In genomic region chr1:171502388-171503249, GRCm38 (mm10) we compare ENCODE assay signal across 8 mouse cellular contexts. TPM values are rescaled to one million over a fixed set of nuclear protein-coding genes. Genes with fewer than 3 reads are reported as not detected.
DNase-seq lines count a peak whose midpoint lies in the region; ATAC-seq and TF ChIP-seq lines count a peak whose summit lies in the region.

No protein-coding gene starts in this region.

- peak overlapping the region; percentile 62 for H3K4me3 ChIP-seq in left cerebral cortex, adult 2 months
- peak overlapping the region; percentile 57 for H3K4me3 ChIP-seq in embryonic facial prominence, embryonic 13.5 days
- peak overlapping the region; percentile 83 for H3K4me3 ChIP-seq in heart, embryonic 16.5 days (ENCODE audit: low read length)
- no peak overlapping the region; the same call in 1 of the 2 replicates for H3K4me3 ChIP-seq in macrophage (ENCODE audit: inconsistent target)

- TF ChIP-seq CTCF in left cerebral cortex, adult 2 months (IDR thresholded peaks at IDR 0.05), result peak; percentile 36

- H3K9ac ChIP-seq in embryonic facial prominence, embryonic 13.5 days, result no peak overlapping the region
- peak overlapping the region; percentile 58 for H3K9ac ChIP-seq in heart, embryonic 16.5 days (ENCODE audit: low read length)

- peak overlapping the region; percentile 92 for H3K27ac ChIP-seq in left cerebral cortex, adult 2 months
- H3K27ac ChIP-seq in embryonic facial prominence, embryonic 13.5 days, result peak overlapping the region; percentile 97
- H3K27ac ChIP-seq in heart, embryonic 16.5 days (ENCODE audit: low read length), result peak overlapping the region; percentile 95
- peak overlapping the region; percentile 90 for H3K27ac ChIP-seq in macrophage

- H3K4me1 ChIP-seq in embryonic facial prominence, embryonic 13.5 days, result peaks cover 7% of the 10 kb centered on the region; the same call in 1 of the 2 replicates
- H3K4me1 ChIP-seq in heart, embryonic 16.5 days (ENCODE audit: control insufficient read depth, insufficient read depth, low read length), result peaks cover 7% of the 10 kb centered on the region

- no peaks in the 10 kb centered on the region for H3K9me3 ChIP-seq in embryonic facial prominence, embryonic 13.5 days
- peaks cover 3% of the 10 kb centered on the region; the same call in 1 of the 2 replicates for H3K9me3 ChIP-seq in heart, embryonic 16.5 days (replicated peaks; ENCODE audit: control insufficient read depth, low read length)

- no peaks in the 10 kb centered on the region for H3K36me3 ChIP-seq in embryonic facial prominence, embryonic 13.5 days
- H3K36me3 ChIP-seq in heart, embryonic 16.5 days (ENCODE audit: control insufficient read depth, insufficient read depth), result no peaks in the 10 kb centered on the region
- H3K36me3 ChIP-seq in macrophage (ENCODE audit: inconsistent target), result no peaks in the 10 kb centered on the region

- DNase-seq in left cerebral cortex, adult 2 months (ENCODE audit: extremely low spot score in 1 of 2, low spot score in 2 of 2), result no peak
- no peak for DNase-seq in left cerebral cortex, adult 8-10 months (ENCODE audit: low spot score in 2 of 2)
- DNase-seq in adrenal gland, postnatal 36 days, result peak; percentile 30 to 60
- peak; percentile 54 for DNase-seq in kidney, postnatal 14 days
- peak; percentile 50 to 57 for DNase-seq in spleen, postnatal 36 days (ENCODE audit: low spot score in 2 of 2)

- intact Hi-C loops in left cerebral cortex, adult 2 months (cut with DNase I), result loop anchor here (1.0 to 5.0 kb wide), 2 partner anchors 65 to 156 kb away; no protein-coding TSS in a partner anchor

- peak overlapping the region; percentile 65 for H3K4me2 ChIP-seq in embryonic facial prominence, embryonic 13.5 days
- H3K4me2 ChIP-seq in heart, embryonic 16.5 days (ENCODE audit: low read depth, low read length), result peak overlapping the region; percentile 85

- no peaks in the 10 kb centered on the region for H3K27me3 ChIP-seq in embryonic facial prominence, embryonic 13.5 days
- no peaks in the 10 kb centered on the region for H3K27me3 ChIP-seq in heart, embryonic 16.5 days (ENCODE audit: control insufficient read depth, insufficient read depth, low read length)

- ATAC-seq in embryonic facial prominence, embryonic 13.5 days (ENCODE audit: insufficient number of reproducible peaks, insufficient read depth, low FRiP score, low TSS enrichment, low read depth), result peak; percentile 79
- ATAC-seq in heart, embryonic 16.5 days (replicated peaks; ENCODE audit: extremely low read depth, insufficient read depth, low FRiP score), result peak; percentile 76

- peaks cover 15% of the 10 kb centered on the region for H3K79me2 ChIP-seq in macrophage (ENCODE audit: inconsistent target)

- WGBS in embryonic facial prominence, embryonic 13.5 days, result under 1% methylated on average over 14 of the region's 14 CpGs
- 1% methylated on average over 14 of the region's 14 CpGs for WGBS in heart, embryonic 16.5 days
- WGBS in macrophage (ENCODE audit: missing documents), result 2% methylated on average over 14 of the region's 14 CpGs

RNA-seq across cellular contexts. Expression of gene Alyref2, which starts 0.7 kb away (rescaled TPM):
- 1 to 10 TPM; 4.9 to 5.4 TPM for total RNA-seq in left cerebral cortex, adult 2 months (2021)
- 1 to 10 TPM; 4.2 to 6.5 (median 4.6) TPM for total RNA-seq in left cerebral cortex, adult 8-10 months (2022)
- 1 to 10 TPM; 6.1 to 7.2 TPM for total RNA-seq in adrenal gland, postnatal 36 days (2021)
- 14.7 and 14.9 TPM in 2 replicates for polyA plus RNA-seq in embryonic facial prominence, embryonic 13.5 days (2015; fragmentation: Nextera tagmentation; extraction: Ambion mirVana)
- 15.8 and 17.2 TPM in 2 replicates for polyA plus RNA-seq in heart, embryonic 16.5 days (2015; fragmentation: Nextera tagmentation; extraction: Ambion mirVana)
- 10 to 100 TPM in 9 of 26 experiments, 1 to 10 TPM in 17; 1.2 to 19.7 (median 5.0) TPM for total RNA-seq in macrophage (2018; cell fraction: chromatin; rRNA removed)
- 10 to 100 TPM in 5 of 26 experiments, 1 to 10 TPM in 21; 2.7 to 11.6 (median 7.5) TPM for total RNA-seq in macrophage (2018; cell fraction: cytosol; rRNA removed)
- 10 to 100 TPM in 12 of 26 experiments, 1 to 10 TPM in 14; 3.5 to 31.9 (median 8.3) TPM for total RNA-seq in macrophage (2018; cell fraction: nucleus; rRNA removed)
- 6.9 to 8.0 TPM (median 7.2 TPM) in 3 replicates for polyA plus RNA-seq in macrophage (2018)

RNA-seq across cellular contexts. Expression of gene Itln1, which starts 32.5 kb away (rescaled TPM):
- not detected for total RNA-seq in left cerebral cortex, adult 2 months (2021)
- total RNA-seq in left cerebral cortex, adult 8-10 months (2022), result not detected
- total RNA-seq in adrenal gland, postnatal 36 days (2021), result not detected
- 0.23 TPM in 1 of 2 replicates, not detected in the other for polyA plus RNA-seq in embryonic facial prominence, embryonic 13.5 days (2015; fragmentation: Nextera tagmentation; extraction: Ambion mirVana)
- 0.49 TPM in 1 of 2 replicates, not detected in the other for polyA plus RNA-seq in heart, embryonic 16.5 days (2015; fragmentation: Nextera tagmentation; extraction: Ambion mirVana)
- not detected for total RNA-seq in macrophage (2018; cell fraction: chromatin; rRNA removed)
- total RNA-seq in macrophage (2018; cell fraction: cytosol; rRNA removed), result under 1 TPM in 5 of 26 experiments, not detected in 21; 0.15 to 0.20 (median 0.18) TPM
- total RNA-seq in macrophage (2018; cell fraction: nucleus; rRNA removed), result not detected
- polyA plus RNA-seq in macrophage (2018), result not detected in 3 replicates

RNA-seq across cellular contexts. Expression of gene Cd244a, which starts 56.4 kb away (rescaled TPM):
- total RNA-seq in left cerebral cortex, adult 2 months (2021), result not detected
- total RNA-seq in left cerebral cortex, adult 8-10 months (2022), result under 1 TPM; 0.13 to 0.93 (median 0.41) TPM
- under 1 TPM; 0.40 to 0.63 TPM for total RNA-seq in adrenal gland, postnatal 36 days (2021)
- 0.17 TPM in 1 of 2 replicates, not detected in the other for polyA plus RNA-seq in embryonic facial prominence, embryonic 13.5 days (2015; fragmentation: Nextera tagmentation; extraction: Ambion mirVana)
- polyA plus RNA-seq in heart, embryonic 16.5 days (2015; fragmentation: Nextera tagmentation; extraction: Ambion mirVana), result 0.76 and 1.1 TPM in 2 replicates
- total RNA-seq in macrophage (2018; cell fraction: chromatin; rRNA removed), result 10 to 100 TPM in 14 of 26 experiments, 1 to 10 TPM in 12; 3.1 to 28.0 (median 11.2) TPM
- total RNA-seq in macrophage (2018; cell fraction: cytosol; rRNA removed), result 1 to 10 TPM; 1.7 to 6.0 (median 3.1) TPM
- total RNA-seq in macrophage (2018; cell fraction: nucleus; rRNA removed), result 10 to 100 TPM in 18 of 26 experiments, 1 to 10 TPM in 8; 4.2 to 27.9 (median 11.0) TPM
- 2.6 to 6.3 TPM (median 2.7 TPM) in 3 replicates for polyA plus RNA-seq in macrophage (2018)

Comparison
In these comparisons a context has a peak if more than half of its experiments do, and no peak if none do; other contexts are left out.
1. DNase-seq: peak in adrenal gland, postnatal 36 days (2 of 2), kidney, postnatal 14 days (single experiment) and spleen, postnatal 36 days (2 of 2); none in left cerebral cortex, adult 2 months (0 of 2) and left cerebral cortex, adult 8-10 months (0 of 2).
2. Peak in every context shown above with its lines, with median percentiles within 50 percentile points of each other: H3K27ac ChIP-seq.